Comparison of ENCODE assay signal across 10 mouse cellular contexts in the genomic region with DNA sequence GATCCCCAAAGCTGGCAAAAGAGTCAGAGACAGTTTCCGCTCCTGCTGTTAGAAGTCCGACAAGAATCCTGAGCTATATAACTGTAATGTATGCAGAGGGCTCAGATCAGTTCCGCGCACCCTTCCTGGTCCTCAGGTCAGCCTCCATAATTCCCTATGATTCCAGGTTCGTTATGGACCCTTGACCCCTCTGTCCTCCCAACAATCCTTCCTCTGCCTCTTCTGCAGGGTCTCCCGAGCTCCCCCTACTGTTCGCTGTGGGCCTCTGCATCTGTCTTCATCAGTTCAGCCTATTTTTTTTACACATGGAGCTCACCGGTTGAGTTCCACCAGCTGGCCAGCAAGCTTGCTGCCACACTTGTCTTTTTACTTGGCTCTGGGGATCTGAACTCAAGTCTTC.
DNase-seq lines count a peak whose midpoint lies in the region; ATAC-seq and TF ChIP-seq lines count a peak whose summit lies in the region.
"Had no signal": no experiment of that assay in that cellular context is flagged by ENCODE, and none has a peak within 500 bp of the region (broad histone marks: within the 10 kb centered on the region; RNA-seq: fewer than 3 reads in every experiment).

No protein-coding gene starts in this region.

- peak; percentile 23 for DNase-seq in hindbrain, embryonic 11.5 days (ENCODE audit: low spot score)
- DNase-seq in hindbrain, embryonic 10.5 days (ENCODE audit: low spot score), result no peak
- DNase-seq in adrenal gland, postnatal 25 days, result peak; percentile 16
- peak; percentile 39 for DNase-seq in liver, postnatal 0 days
- no peak for DNase-seq in layer of hippocampus, adult 9-10 months (ENCODE audit: low spot score)
- no peak for DNase-seq in forebrain, embryonic 14.5 days (ENCODE audit: low spot score)
- no peak for DNase-seq in spleen, adult 18-20 months
- DNase-seq: gastrocnemius, postnatal 36 days had no signal

- TF ChIP-seq EP300 in ES-Bruce4 (IDR thresholded peaks at IDR 0.05; ENCODE audit: insufficient read depth, low read depth, low read length), result no peak
- TF ChIP-seq EP300 in liver, postnatal 0 days (IDR thresholded peaks at IDR 0.05; ENCODE audit: low read depth), result no peak

- peak; percentile 77 for TF ChIP-seq CTCF in ES-Bruce4 (IDR thresholded peaks at IDR 0.05; ENCODE audit: low read depth, low read length)
- peak; percentile 65 for TF ChIP-seq CTCF in liver, postnatal 0 days (IDR thresholded peaks at IDR 0.05; ENCODE audit: low read depth)

- no peak overlapping the region for H3K27ac ChIP-seq in hindbrain, embryonic 11.5 days (ENCODE audit: low read depth, low read length)
- no peak overlapping the region for H3K27ac ChIP-seq in hindbrain, embryonic 10.5 days
- H3K27ac ChIP-seq in ES-Bruce4 (ENCODE audit: insufficient read depth, low read length), result no peak overlapping the region
- no peak overlapping the region for H3K27ac ChIP-seq in liver, postnatal 0 days (ENCODE audit: low read depth)
- no peak overlapping the region for H3K27ac ChIP-seq in forebrain, embryonic 14.5 days (ENCODE audit: low read depth, low read length)
- H3K27ac ChIP-seq: limb, embryonic 13.5 days had no signal

- no peak for TF ChIP-seq POLR2A in ES-Bruce4 (IDR thresholded peaks at IDR 0.05; ENCODE audit: insufficient read depth, low read length)

- ATAC-seq in hindbrain, embryonic 11.5 days (ENCODE audit: low FRiP score), result no peak
- no peak for ATAC-seq in liver, postnatal 0 days
- ATAC-seq in forebrain, embryonic 14.5 days, result no peak

- no peaks in the 10 kb centered on the region for H3K36me3 ChIP-seq in hindbrain, embryonic 11.5 days (ENCODE audit: control insufficient read depth, insufficient read depth, low read length)
- H3K36me3 ChIP-seq in hindbrain, embryonic 10.5 days, result no peaks in the 10 kb centered on the region
- H3K36me3 ChIP-seq in ES-Bruce4 (ENCODE audit: control insufficient read depth, insufficient read depth, low read length, poor library complexity, severe bottlenecking), result no peaks in the 10 kb centered on the region
- H3K36me3 ChIP-seq in liver, postnatal 0 days (replicated peaks; ENCODE audit: insufficient read depth, low read length), result no peaks in the 10 kb centered on the region
- H3K36me3 ChIP-seq in forebrain, embryonic 14.5 days (ENCODE audit: control insufficient read depth, insufficient read depth, low read length), result no peaks in the 10 kb centered on the region
- H3K36me3 ChIP-seq: limb, embryonic 13.5 days had no signal

- no peaks in the 10 kb centered on the region for H3K27me3 ChIP-seq in hindbrain, embryonic 11.5 days (ENCODE audit: control insufficient read depth, insufficient read depth, low read length)
- no peaks in the 10 kb centered on the region for H3K27me3 ChIP-seq in hindbrain, embryonic 10.5 days (ENCODE audit: insufficient read depth, poor library complexity, severe bottlenecking)
- no peaks in the 10 kb centered on the region for H3K27me3 ChIP-seq in ES-Bruce4 (ENCODE audit: control insufficient read depth, insufficient read depth, low read length, poor library complexity, severe bottlenecking)
- H3K27me3 ChIP-seq in liver, postnatal 0 days (ENCODE audit: insufficient read depth, low read length), result no peaks in the 10 kb centered on the region
- no peaks in the 10 kb centered on the region for H3K27me3 ChIP-seq in forebrain, embryonic 14.5 days (replicated peaks; ENCODE audit: control insufficient read depth, insufficient read depth, low read length)
- H3K27me3 ChIP-seq: limb, embryonic 13.5 days had no signal

- H3K4me3 ChIP-seq in hindbrain, embryonic 11.5 days (ENCODE audit: low read depth, low read length), result no peak overlapping the region
- H3K4me3 ChIP-seq in hindbrain, embryonic 10.5 days, result no peak overlapping the region
- H3K4me3 ChIP-seq in ES-Bruce4 (ENCODE audit: low read depth, low read length), result no peak overlapping the region
- no peak overlapping the region for H3K4me3 ChIP-seq in liver, postnatal 0 days (ENCODE audit: low read depth, low read length)
- no peak overlapping the region for H3K4me3 ChIP-seq in forebrain, embryonic 14.5 days (ENCODE audit: low read depth, low read length)
- H3K4me3 ChIP-seq: limb, embryonic 13.5 days had no signal

- H3K4me1 ChIP-seq in hindbrain, embryonic 11.5 days (replicated peaks; ENCODE audit: control insufficient read depth, insufficient read depth, low read length), result no peaks in the 10 kb centered on the region
- H3K4me1 ChIP-seq in hindbrain, embryonic 10.5 days (replicated peaks), result 0 out of 2 replicates have a peak, but pooled peaks cover 4% of the 10 kb centered on the region
- no peaks in the 10 kb centered on the region for H3K4me1 ChIP-seq in ES-Bruce4 (ENCODE audit: control insufficient read depth, insufficient read depth, low read length)
- peaks cover 1% of the 10 kb centered on the region; the same call in 1 of the 2 replicates for H3K4me1 ChIP-seq in liver, postnatal 0 days (ENCODE audit: insufficient read depth)
- H3K4me1 ChIP-seq in forebrain, embryonic 14.5 days (ENCODE audit: control insufficient read depth, insufficient read depth, low read length), result no peaks in the 10 kb centered on the region
- H3K4me1 ChIP-seq: limb, embryonic 13.5 days had no signal

- H3K9ac ChIP-seq in hindbrain, embryonic 11.5 days (ENCODE audit: low read depth, low read length), result no peak overlapping the region
- no peak overlapping the region for H3K9ac ChIP-seq in ES-Bruce4 (ENCODE audit: low read depth, poor library complexity, severe bottlenecking)
- H3K9ac ChIP-seq in liver, postnatal 0 days (replicated peaks), result no peak overlapping the region
- H3K9ac ChIP-seq in forebrain, embryonic 14.5 days (ENCODE audit: low read length), result no peak overlapping the region
- H3K9ac ChIP-seq: limb, embryonic 13.5 days had no signal

- 53% methylated on average over 8 of the region's 8 CpGs for WGBS in hindbrain, embryonic 11.5 days
- 54% methylated on average over 8 of the region's 8 CpGs for WGBS in hindbrain, embryonic 10.5 days
- 51% methylated on average over 8 of the region's 8 CpGs for WGBS in liver, postnatal 0 days (ENCODE audit: insufficient replicate concordance)
- WGBS in forebrain, embryonic 14.5 days, result 52% methylated on average over 8 of the region's 8 CpGs

- no peaks in the 10 kb centered on the region for H3K9me3 ChIP-seq in hindbrain, embryonic 11.5 days (ENCODE audit: control insufficient read depth, low read length)
- no peaks in the 10 kb centered on the region for H3K9me3 ChIP-seq in hindbrain, embryonic 10.5 days
- H3K9me3 ChIP-seq in ES-Bruce4 (replicated peaks; ENCODE audit: control insufficient read depth, insufficient read depth, low read length, poor library complexity, severe bottlenecking), result no peaks in the 10 kb centered on the region
- H3K9me3 ChIP-seq in liver, postnatal 0 days (ENCODE audit: low read length), result no peaks in the 10 kb centered on the region
- H3K9me3 ChIP-seq in forebrain, embryonic 14.5 days (replicated peaks; ENCODE audit: control insufficient read depth, low read length), result no peaks in the 10 kb centered on the region
- H3K9me3 ChIP-seq: limb, embryonic 13.5 days had no signal

- H3K4me2 ChIP-seq in hindbrain, embryonic 11.5 days (replicated peaks; ENCODE audit: low read depth, low read length), result no peak overlapping the region
- no peak overlapping the region for H3K4me2 ChIP-seq in liver, postnatal 0 days (ENCODE audit: low read depth, low read length)
- no peak overlapping the region for H3K4me2 ChIP-seq in forebrain, embryonic 14.5 days (ENCODE audit: low read length)
- H3K4me2 ChIP-seq: limb, embryonic 13.5 days had no signal

Comparison
In these comparisons a context has a peak if more than half of its experiments do, and no peak if none do; other contexts are left out.
1. DNase-seq: peak in hindbrain, embryonic 11.5 days (single experiment), adrenal gland, postnatal 25 days (single experiment) and liver, postnatal 0 days (single experiment); none in hindbrain, embryonic 10.5 days (single experiment), layer of hippocampus, adult 9-10 months (single experiment), forebrain, embryonic 14.5 days (single experiment) and spleen, adult 18-20 months (0 of 2).